Mouse (Mus musculus) olfactory bulb, adult 2 months (tissue): Measurements from ENCODE around the gene Myrf.
A peak's percentile ranks its signal among the peaks of the same experiment; 100 is the strongest.

Experiments
- CTCF ChIP-seq: fragments of 200-500 bp; IDR thresholded peaks from 2 replicates; pipeline ENCODE4 v1.5.1; 2012; ENCODE audit warnings: low read depth, mild to moderate bottlenecking, low read length, moderate library complexity; ENCODE audit not compliant: insufficient read depth
- POLR2A ChIP-seq: fragments of 200-500 bp; IDR thresholded peaks from 2 replicates; pipeline ENCODE4 v1.6.1; 2012; ENCODE audit warnings: mild to moderate bottlenecking, low read depth, low read length, moderate library complexity; ENCODE audit not compliant: insufficient read depth

DNA sequence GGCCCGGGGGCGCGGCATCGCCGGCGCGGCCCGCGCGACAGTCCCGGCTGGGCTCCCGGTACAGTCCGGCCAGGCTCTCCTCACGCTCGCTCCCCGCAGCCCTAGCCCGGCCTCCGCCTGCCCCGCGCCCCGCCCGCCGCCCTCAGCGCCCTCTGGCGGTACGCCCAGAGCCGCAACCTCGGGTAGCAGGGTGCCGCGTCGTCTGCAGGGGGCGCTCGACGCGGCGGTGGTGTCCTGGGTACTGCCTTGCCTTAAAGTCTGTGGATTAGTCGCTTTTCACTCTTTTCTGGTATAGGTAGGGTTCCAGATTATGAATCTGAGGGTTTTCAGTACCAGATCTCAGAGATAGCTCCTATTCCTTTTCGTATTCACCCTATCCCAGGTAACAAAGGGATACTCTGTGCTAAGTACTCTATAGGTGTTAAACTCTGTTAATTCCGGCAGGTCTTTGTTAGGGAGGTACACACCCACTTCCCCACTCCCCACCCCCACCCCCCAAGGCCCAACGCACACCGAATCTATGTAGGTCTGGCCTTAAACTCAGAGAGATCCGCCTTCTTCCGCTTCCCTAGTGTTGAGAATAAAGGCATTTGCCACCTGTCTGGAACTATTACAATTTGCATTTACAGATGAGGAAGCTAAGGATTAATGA, at the start of gene Myrf:
- TF ChIP-seq POLR2A (no peak), CTCF (peak; percentile 99)
